ENCODE assay signal across 10 mouse cellular contexts in the genomic region with DNA sequence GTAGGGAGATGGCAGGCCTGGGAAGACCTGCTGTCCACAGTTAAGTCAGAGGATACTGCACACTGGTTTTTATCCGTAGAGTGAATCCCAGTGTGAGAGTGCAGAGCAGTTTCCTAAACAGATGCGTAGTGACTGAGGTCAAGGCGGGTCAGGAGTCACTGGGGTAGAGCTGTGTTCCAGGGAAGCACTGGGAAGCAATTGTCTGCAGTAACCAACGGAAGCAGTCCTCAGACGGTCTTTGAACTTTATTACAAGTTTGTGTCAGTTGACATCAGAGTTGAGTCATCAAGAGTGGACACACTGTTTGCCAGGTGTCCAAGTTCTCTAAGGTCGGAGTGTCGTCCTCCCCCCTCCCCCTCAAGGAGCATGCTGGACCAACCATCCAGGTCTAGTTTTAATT. TPM values are rescaled to one million over a fixed set of nuclear protein-coding genes. Genes with fewer than 3 reads are reported as not detected.
DNase-seq lines count a peak whose midpoint lies in the region; ATAC-seq and TF ChIP-seq lines count a peak whose summit lies in the region.
"Had no signal": no experiment of that assay in that cellular context is flagged by ENCODE, and none has a peak within 500 bp of the region (broad histone marks: within the 10 kb centered on the region; RNA-seq: fewer than 3 reads in every experiment).

No protein-coding gene starts in this region.

- H3K27ac ChIP-seq in heart, embryonic 11.5 days (ENCODE audit: low read depth, low read length), result no peak overlapping the region
- H3K27ac ChIP-seq in heart, adult 2 months, result no peak overlapping the region
- no peak overlapping the region for H3K27ac ChIP-seq in hindbrain, embryonic 12.5 days
- H3K27ac ChIP-seq in midbrain, embryonic 15.5 days, result no peak overlapping the region
- H3K27ac ChIP-seq: liver, embryonic 14.5 days had no signal

- no peak for TF ChIP-seq EP300 in heart, adult 2 months (IDR thresholded peaks at IDR 0.05; ENCODE audit: insufficient read depth, low read depth, low read length)

- H3K9ac ChIP-seq in heart, embryonic 11.5 days (ENCODE audit: low read depth, low read length), result no peak overlapping the region
- no peak overlapping the region for H3K9ac ChIP-seq in heart, adult 2 months (ENCODE audit: low read depth, low read length)
- 0 out of 2 replicates have a peak overlapping the region, but pooled peaks have one; percentile 41 for H3K9ac ChIP-seq in hindbrain, embryonic 12.5 days
- peak overlapping the region; percentile 31 for H3K9ac ChIP-seq in midbrain, embryonic 15.5 days
- H3K9ac ChIP-seq: liver, embryonic 14.5 days had no signal

- peak overlapping the region; percentile 30; the same call in 1 of the 2 replicates for H3K4me2 ChIP-seq in heart, embryonic 11.5 days
- peak overlapping the region; percentile 73 for H3K4me2 ChIP-seq in hindbrain, embryonic 12.5 days (replicated peaks)
- H3K4me2 ChIP-seq in midbrain, embryonic 15.5 days, result peak overlapping the region; percentile 84

- 57% methylated on average over 7 of the region's 7 CpGs for WGBS in heart, embryonic 11.5 days (ENCODE audit: insufficient replicate concordance)
- 45% methylated on average over 7 of the region's 7 CpGs for WGBS in heart, adult 2 months
- 30% methylated on average over 7 of the region's 7 CpGs for WGBS in hindbrain, embryonic 12.5 days
- 31% methylated on average over 7 of the region's 7 CpGs for whole genome bisulfite sequencing in midbrain, embryonic 15.5 days

- no peak overlapping the region for H3K4me3 ChIP-seq in heart, embryonic 11.5 days (ENCODE audit: low read depth, low read length)
- no peak overlapping the region for H3K4me3 ChIP-seq in heart, adult 2 months
- H3K4me3 ChIP-seq in hindbrain, embryonic 12.5 days, result peak overlapping the region; percentile 29
- peak overlapping the region; percentile 35 for H3K4me3 ChIP-seq in midbrain, embryonic 15.5 days

- intact Hi-C loops in heart, adult 2 months (cut with DNase I), result loop anchor here (2.0 kb wide), 1 partner anchor 18 kb away; no protein-coding TSS in a partner anchor

- no peak for DNase-seq in heart, adult 2 months
- DNase-seq in embryo, embryonic 9.5 days (ENCODE audit: extremely low spot score), result peak; percentile 29
- no peak for DNase-seq in ovary, postnatal 10 days (ENCODE audit: low spot score)
- no peak for DNase-seq in gastrocnemius, adult 18-20 months (ENCODE audit: low spot score)

- peaks cover 16% of the 10 kb centered on the region for H3K36me3 ChIP-seq in heart, embryonic 11.5 days (ENCODE audit: control insufficient read depth, insufficient read depth, low read length)
- no peaks in the 10 kb centered on the region; the same call in 1 of the 2 replicates for H3K36me3 ChIP-seq in heart, adult 2 months (ENCODE audit: control insufficient read depth, insufficient read depth, low read length)
- H3K36me3 ChIP-seq in hindbrain, embryonic 12.5 days, result peaks cover 54% of the 10 kb centered on the region
- 0 out of 2 replicates have a peak, but pooled peaks cover 7% of the 10 kb centered on the region for H3K36me3 ChIP-seq in midbrain, embryonic 15.5 days (replicated peaks)

- H3K79me2 ChIP-seq in heart, adult 2 months (replicated peaks; ENCODE audit: control insufficient read depth, insufficient read depth, low read length), result no peaks in the 10 kb centered on the region

- no peak for TF ChIP-seq POLR2A in heart, adult 2 months (IDR thresholded peaks at IDR 0.05; ENCODE audit: insufficient read depth, low read depth, low read length)

- H3K27me3 ChIP-seq in heart, embryonic 11.5 days (ENCODE audit: control insufficient read depth, insufficient read depth, low read length), result no peaks in the 10 kb centered on the region
- H3K27me3 ChIP-seq in heart, adult 2 months (ENCODE audit: control insufficient read depth, insufficient read depth, low read length), result no peaks in the 10 kb centered on the region
- H3K27me3 ChIP-seq in hindbrain, embryonic 12.5 days, result no peaks in the 10 kb centered on the region
- H3K27me3 ChIP-seq in midbrain, embryonic 15.5 days (replicated peaks), result no peaks in the 10 kb centered on the region
- H3K27me3 ChIP-seq: CH12.LX had no signal

- no peaks in the 10 kb centered on the region for H3K9me3 ChIP-seq in heart, embryonic 11.5 days (replicated peaks; ENCODE audit: control insufficient read depth, low read length)
- 0 out of 2 replicates have a peak, but pooled peaks cover 5% of the 10 kb centered on the region for H3K9me3 ChIP-seq in hindbrain, embryonic 12.5 days (replicated peaks)
- H3K9me3 ChIP-seq in midbrain, embryonic 15.5 days, result no peaks in the 10 kb centered on the region

- no peak for TF ChIP-seq CTCF in heart, adult 2 months (IDR thresholded peaks at IDR 0.05)

- H3K4me1 ChIP-seq in heart, embryonic 11.5 days (ENCODE audit: control insufficient read depth, insufficient read depth, low read length), result peaks cover 29% of the 10 kb centered on the region
- peaks cover 9% of the 10 kb centered on the region for H3K4me1 ChIP-seq in heart, adult 2 months (ENCODE audit: control insufficient read depth, insufficient read depth, low read length)
- H3K4me1 ChIP-seq in hindbrain, embryonic 12.5 days, result peaks cover 71% of the 10 kb centered on the region
- H3K4me1 ChIP-seq in midbrain, embryonic 15.5 days, result peaks cover 77% of the 10 kb centered on the region

- ATAC-seq in heart, embryonic 11.5 days (replicated peaks; ENCODE audit: insufficient number of reproducible peaks, low FRiP score, low TSS enrichment), result no peak
- ATAC-seq in hindbrain, embryonic 12.5 days (ENCODE audit: low FRiP score), result no peak
- no peak for ATAC-seq in midbrain, embryonic 15.5 days (replicated peaks)
- no peak for ATAC-seq in frontal cortex, adult (ENCODE audit: low TSS enrichment)

RNA-seq across cellular contexts. Expression of a gene that starts 6.0 kb away (rescaled TPM):
- 444 and 455 TPM in 2 replicates for polyA plus RNA-seq in heart, embryonic 11.5 days (2014; fragmentation: Nextera tagmentation; extraction: Ambion mirVana)
- 100 to 1,000 TPM; 353 to 454 TPM for total RNA-seq in heart, adult 2 months (2021)
- polyA plus RNA-seq in heart, adult 2 months (2012; rRNA removed), result 178 and 361 TPM in 2 replicates
- polyA plus RNA-seq in hindbrain, embryonic 12.5 days (2016; fragmentation: Nextera tagmentation; extraction: Ambion mirVana), result 458 and 517 TPM in 2 replicates
- polyA plus RNA-seq in midbrain, embryonic 15.5 days (2015; fragmentation: Nextera tagmentation; extraction: Ambion mirVana), result 792 and 811 TPM in 2 replicates
- total RNA-seq in gastrocnemius, adult 18-20 months (2021), result 100 to 1,000 TPM; 110 to 142 TPM

Comparison
In these comparisons a context has a peak if more than half of its experiments do, and no peak if none do; other contexts are left out.
1. H3K4me2 ChIP-seq: peak in every context shown above with its lines; median percentile 84 in midbrain, embryonic 15.5 days; 73 in hindbrain, embryonic 12.5 days; 30 in heart, embryonic 11.5 days.
2. H3K4me3 ChIP-seq: peak in hindbrain, embryonic 12.5 days (single experiment) and midbrain, embryonic 15.5 days (single experiment); none in heart, embryonic 11.5 days (single experiment) and heart, adult 2 months (single experiment).
3. H3K9ac ChIP-seq: peak in hindbrain, embryonic 12.5 days (single experiment) and midbrain, embryonic 15.5 days (single experiment); none in heart, embryonic 11.5 days (single experiment) and heart, adult 2 months (single experiment).